Mouse (Mus musculus) cerebellum, adult 8-10 months (tissue): ENCODE data around the gene Golga2.

ENCODE experiments used
- DNase-seq: peaks from one replicate; pipeline ENCODE4 v3.0.0; 2022

The Golga2 gene

GRCm38 (mm10) chr2:32287334-32287840 is at the start of gene Golga2:
TSS of gene Golga2 (plus strand) at chr2:32287384.
- no peak for DNase-seq

- no peak for DNase-seq
These were observed 49.6 kb upstream of the Golga2 start for GRCm38 (mm10) chr2:32237571-32237970.

DNA sequence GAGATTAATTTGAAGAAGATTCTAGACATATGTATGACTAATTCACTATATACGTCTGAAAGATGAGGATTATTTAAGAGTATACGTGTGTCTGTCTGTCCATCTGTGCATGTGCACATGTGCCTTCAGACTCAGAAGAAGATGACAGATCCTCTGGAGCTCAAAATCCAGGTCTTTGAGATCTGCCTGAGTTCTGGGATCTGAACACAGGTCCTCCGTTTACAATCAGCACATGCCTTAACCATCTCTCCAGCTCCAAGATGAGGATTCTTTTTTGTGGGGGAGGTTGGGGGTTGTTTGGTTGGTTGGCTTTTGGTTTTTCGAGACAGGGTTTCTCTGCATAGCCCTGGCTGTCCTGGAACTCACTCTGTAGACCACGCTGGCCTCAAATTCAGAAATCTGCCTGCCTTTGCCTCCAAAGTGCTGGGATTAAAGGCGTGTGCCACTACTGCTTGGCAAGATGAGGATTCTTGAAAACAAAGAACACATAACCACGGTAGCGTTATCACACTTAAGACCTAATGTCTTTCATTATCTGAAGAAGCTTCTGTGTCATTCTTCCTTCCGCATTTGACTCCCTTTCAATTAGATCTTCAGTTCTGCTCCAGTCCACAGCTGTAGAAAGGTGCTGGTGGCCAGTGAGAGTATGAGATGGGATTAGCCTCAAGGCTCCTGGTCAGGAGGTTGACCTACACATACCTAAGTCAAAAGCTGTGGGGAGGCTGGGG is 48.3 kb upstream of the Golga2 start:
- no peak for DNase-seq

DNA sequence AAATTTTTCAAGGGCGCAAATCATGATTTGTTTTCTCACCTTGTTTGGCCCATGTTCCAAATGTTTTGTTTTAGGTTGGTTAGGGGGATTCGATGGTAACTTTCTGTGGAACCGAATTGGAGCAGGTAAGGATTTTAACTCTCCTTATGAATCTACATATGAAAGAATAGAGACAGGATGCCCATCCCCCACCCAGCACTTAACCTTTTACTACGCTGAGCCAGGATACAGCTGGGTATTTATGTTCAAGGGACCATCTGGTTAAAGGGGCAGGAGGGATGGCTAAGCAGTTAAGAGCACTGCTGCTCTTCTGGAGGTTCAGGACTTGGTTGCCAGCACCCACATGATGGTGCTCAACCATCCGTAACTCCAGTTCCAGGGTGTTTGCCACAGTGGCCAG is 46.6 kb upstream of the Golga2 start:
- DNase-seq: no peak

DNA sequence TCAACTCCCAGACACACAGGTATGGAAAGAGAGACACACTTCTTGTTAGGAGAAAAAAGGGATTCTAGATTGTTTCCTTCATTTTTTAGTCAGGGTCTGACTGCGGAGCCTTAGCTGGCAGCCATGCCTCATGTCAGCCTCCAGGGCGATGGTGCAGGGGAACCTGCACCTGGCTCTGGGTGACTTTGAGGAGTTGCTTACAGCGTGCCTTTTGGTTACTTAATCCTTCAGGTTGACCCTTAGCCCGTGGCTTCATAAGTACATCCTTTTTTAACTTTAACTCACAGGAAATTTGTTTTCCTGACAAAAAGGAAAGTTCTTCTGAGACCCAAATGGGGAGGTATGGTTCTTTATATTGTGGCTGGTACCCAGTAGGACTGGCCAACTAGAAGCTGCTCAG is 44.2 kb upstream of the Golga2 start:
- no peak for DNase-seq

- no peak for DNase-seq
These were observed 40.4 kb upstream of the Golga2 start for GRCm38 (mm10) chr2:32246741-32247140.

- DNase-seq: no peak
These were observed 38.5 kb upstream of the Golga2 start for GRCm38 (mm10) chr2:32248377-32249361.

DNA sequence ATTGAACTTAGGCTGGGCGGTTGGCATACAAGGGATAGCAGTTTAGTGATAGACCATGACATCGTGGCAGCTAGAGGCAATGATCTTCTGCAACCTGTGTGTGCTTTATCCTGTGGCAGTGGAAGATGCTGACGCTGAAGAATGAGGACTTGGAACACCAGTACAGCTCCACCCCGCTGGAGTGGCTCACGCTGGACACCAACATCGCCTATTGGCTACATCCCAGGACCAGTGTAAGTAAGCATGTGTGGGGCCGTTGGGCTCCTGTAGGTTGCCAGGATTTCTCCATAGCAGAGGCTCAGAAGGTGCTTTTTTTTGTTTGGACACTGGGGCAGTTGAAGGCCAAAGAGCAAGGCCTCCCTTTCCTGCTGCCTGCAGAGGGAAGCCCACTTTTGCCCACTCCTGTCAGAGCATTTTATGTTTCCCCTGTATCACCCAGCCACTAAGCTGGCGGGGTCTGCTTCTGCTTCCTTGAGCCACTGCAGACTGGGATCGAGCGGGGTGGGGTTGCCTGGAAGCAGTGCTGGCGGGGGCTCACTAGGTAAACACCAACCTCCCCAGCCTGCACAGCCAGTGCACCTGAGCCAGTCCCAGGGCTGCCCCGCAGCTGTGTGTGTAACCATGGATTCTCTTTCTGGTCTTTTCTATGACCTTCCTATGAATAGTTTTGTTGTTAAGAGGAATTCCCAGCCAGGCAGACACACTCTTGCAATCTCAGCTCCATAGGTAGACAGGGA is 35.2 kb upstream of the Golga2 start:
- DNase-seq: no peak

- DNase-seq: no peak
These were observed 34.5 kb upstream of the Golga2 start for GRCm38 (mm10) chr2:32252658-32253057.

DNA sequence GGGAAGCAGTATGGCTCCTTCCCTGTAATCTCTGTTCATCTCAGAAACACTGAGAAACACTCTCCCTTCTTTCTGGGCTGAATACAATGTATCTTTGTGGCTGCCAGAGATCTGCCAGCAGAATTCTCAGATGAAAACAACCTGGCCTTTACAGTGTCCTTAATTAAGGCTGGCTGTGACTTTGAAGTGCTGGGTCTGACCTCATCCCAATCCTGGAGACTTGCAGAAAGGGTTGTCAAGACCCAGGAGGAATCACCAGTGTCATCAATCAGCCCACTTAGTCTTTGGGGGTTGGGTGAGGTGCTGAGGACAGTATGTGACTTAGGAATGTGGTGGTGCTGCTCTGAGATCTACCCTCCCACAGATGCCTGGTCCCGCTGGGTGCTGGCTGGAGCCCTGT is 33.8 kb upstream of the Golga2 start:
- no peak for DNase-seq

- DNase-seq: no peak
These were observed 32.6 kb upstream of the Golga2 start for GRCm38 (mm10) chr2:32254563-32254962.

- no peak for DNase-seq
These were observed 30.9 kb upstream of the Golga2 start for GRCm38 (mm10) chr2:32256273-32256672.

GRCm38 (mm10) chr2:32258887-32259533 is 28.2 kb upstream of the Golga2 start:
- no peak for DNase-seq

DNA sequence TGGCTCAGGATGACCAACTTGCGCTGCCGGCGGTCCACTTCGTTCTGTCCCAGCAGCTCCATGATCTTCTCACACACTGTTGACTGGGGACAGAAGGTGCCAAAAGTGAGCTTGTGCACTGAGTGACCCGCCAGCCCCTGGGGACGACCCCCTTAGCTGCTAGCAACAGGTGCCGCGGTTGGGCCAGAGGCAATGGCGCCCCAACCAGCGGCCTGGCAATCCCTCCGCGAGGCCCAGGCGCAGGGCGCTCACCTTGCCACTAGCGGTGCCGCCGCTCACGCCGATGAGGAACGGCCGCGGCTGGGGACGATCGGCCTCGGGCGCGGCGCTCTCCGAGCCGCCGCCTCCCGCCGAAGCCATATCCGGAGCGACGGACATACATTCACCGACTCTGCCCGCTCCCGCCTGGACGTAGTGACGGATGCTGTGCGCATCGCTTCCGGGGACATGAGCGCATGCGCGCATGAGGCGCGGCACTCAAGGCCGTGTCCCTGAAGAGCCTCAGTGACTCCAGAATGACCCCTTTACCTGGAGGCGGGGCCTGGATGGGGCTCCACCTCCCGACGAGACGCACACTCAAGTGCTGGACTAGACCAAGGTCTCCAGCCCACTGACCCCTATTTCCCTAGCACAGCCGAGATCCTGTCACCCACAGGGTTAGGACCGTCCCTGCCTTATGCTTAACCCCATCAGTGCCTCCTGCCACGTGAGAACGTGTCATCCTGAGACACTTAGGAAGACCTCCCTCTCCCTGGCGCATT is 27.3 kb upstream of the Golga2 start, which contains the start of gene Uck1:
Gene Uck1, minus strand, starts transcription at position 503 of the 761 bp plus-strand sequence.
- peak; percentile 89 for DNase-seq

DNA sequence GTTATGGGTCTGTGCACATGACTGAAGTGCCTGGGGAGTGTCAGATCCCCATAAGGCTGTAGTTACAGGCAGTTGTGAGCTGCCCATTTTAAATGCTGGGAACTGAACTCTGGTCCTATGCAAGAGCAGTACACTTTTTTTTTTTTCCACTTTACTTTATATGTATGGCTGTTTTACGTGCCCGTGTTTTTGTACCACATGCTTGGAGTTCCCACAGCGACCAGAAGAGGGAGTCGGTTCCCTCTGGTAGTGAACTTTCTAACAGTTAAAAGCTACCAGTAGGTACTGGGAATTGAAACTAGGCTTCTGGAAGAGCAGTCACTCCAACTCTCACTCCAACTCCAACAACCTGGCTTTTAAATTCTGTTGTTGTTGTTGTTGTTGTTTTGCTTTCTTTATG is 26.5 kb upstream of the Golga2 start:
- DNase-seq: peak; percentile 45

GRCm38 (mm10) chr2:32275823-32276222 is 11.4 kb upstream of the Golga2 start:
- DNase-seq: no peak

GRCm38 (mm10) chr2:32282289-32282688 is 4.9 kb upstream of the Golga2 start:
- DNase-seq: no peak

- DNase-seq: peak; percentile 45
These were observed 4.5 kb upstream of the Golga2 start for GRCm38 (mm10) chr2:32282727-32283126.

DNA sequence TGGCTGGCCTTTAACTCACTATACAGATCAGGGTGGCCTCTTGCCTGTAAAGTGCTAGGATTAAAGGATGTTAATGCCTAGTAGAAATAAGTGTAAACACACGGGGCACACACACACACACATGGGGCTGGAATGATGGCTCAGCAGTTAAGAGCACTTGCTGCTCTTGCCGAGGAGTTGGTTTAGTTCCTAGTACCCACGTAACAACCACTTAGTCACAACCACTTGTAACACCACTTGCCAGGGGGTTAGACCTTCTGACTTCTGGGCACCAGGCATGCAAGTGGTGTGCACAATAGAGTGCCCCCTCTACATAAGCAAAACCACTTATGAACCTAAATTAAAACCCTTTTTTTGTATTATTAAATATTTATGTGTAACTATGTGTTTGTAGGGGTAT is 3.2 kb upstream of the Golga2 start:
- no peak for DNase-seq

DNA sequence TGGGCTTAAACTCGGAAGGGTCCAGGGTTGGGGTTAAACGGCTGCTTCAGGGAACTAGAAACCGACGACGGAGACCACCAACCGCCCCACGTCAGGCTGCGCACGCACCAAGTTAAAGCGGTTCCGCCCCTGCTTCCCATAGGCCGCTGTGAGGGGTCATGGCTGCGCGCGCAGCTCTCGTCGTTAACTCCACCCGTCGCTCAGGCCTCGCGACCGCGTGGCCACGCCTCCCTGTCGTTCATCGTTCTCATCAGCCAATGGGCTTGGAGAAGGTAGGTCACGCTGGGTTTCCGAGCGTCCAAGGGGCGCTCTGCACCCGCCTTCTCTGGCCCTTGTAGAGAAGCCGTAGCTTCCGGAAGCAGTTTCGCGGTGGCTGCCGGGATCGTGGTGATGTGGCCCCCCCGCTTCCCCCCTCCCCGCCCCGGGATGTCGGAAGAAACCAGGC is 761 bp downstream of the Golga2 start, which contains the start of gene Swi5:
Gene Swi5, minus strand, starts transcription at position 153 of the 445 bp plus-strand sequence.
- DNase-seq: peak; percentile 96

DNA sequence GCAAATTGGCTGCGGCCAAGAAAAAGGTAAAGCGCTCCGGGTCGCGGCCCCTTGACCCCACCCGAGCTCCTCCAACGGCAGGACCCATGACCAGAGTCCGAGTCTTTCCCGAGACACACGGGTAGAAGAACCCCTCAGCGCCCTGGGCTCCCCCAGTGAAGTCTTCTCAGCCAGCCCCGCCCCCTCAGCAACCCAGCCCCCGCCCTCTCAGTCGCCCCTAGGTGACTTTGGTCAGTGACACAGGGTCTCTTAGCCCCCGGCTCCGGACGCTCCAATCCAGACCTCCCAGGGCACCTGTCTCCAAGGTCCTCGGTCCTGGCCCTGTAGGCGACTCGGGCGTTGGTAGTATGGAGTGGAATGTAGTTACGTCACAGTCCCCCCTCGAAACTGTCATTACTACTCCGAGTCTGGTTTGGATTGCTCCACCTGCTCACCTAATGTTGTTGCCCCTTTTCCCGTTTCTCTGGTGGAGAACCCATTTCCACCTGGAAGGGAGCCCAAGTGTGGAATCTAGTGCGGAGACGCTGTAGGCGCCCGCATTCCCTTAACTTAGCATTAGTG is 1.3 kb downstream of the Golga2 start:
- DNase-seq: no peak
